Mouse (Mus musculus) brain, embryonic 14.5 days (tissue): ENCODE results near the gene Trp63.

ENCODE experiments used
- CTCF ChIP-seq: fragments of 200-500 bp; IDR thresholded peaks from 2 replicates; pipeline ENCODE4 v1.5.1; 2012; ENCODE audit warnings: inconsistent platforms, mild to moderate bottlenecking, moderate library complexity, borderline replicate concordance; ENCODE audit not compliant: insufficient read depth, insufficient read length; ENCODE audit errors: extremely low read depth
- POLR2A ChIP-seq: fragments of 200-500 bp; IDR thresholded peaks from 2 replicates; pipeline ENCODE4 v1.6.1; 2012; ENCODE audit warnings: mild to moderate bottlenecking, inconsistent platforms, borderline replicate concordance; ENCODE audit not compliant: poor library complexity, insufficient read depth, insufficient read length, severe bottlenecking; ENCODE audit errors: extremely low read depth

DNA sequence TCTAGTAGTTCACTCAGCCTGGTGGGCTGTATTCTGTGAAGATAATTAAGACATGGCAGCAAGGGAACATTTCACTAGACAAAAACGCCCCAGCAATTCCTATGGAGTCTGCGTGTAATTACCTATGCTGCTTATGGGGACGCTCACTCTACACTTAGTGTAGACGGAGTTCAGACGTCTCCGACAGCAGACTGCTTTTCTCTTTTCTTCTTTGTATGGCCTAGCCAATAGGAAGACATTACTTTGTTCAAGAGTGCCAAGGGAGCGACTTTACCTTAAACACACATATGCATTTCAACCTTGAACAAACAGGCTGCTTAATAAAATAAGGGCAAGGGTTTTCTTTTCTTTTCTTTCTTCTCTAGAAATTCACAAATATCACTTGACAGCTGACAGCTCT lies 91.0 kb downstream of the Trp63 start:
- TF ChIP-seq CTCF (no peak), POLR2A (no peak)
